Mouse (Mus musculus) CD4-positive, CD25-positive, alpha-beta regulatory T cell, adult 4 months (primary cell): Measurements from ENCODE around the gene Ddx49. TPM values are rescaled to one million over a fixed set of nuclear protein-coding genes. Genes with fewer than 3 reads are reported as not detected.
A peak's percentile ranks its signal among the peaks of the same experiment; 100 is the strongest.

Experiments
- ATAC-seq: one replicate; pipeline ENCODE4 v1.8.0; 2017
- polyA plus RNA-seq, 2 experiments: library from polyadenylated mRNA; unstranded; fragments of 100-300 nt; shearing (Covaris generic); gene quantifications; one replicate each; pipeline ENCODE4 v1.2.1; 2017

The Ddx49 gene
- polyA plus RNA-seq, 2 experiments from 2014 or later = 57.8 to 74.2 TPM

DNA sequence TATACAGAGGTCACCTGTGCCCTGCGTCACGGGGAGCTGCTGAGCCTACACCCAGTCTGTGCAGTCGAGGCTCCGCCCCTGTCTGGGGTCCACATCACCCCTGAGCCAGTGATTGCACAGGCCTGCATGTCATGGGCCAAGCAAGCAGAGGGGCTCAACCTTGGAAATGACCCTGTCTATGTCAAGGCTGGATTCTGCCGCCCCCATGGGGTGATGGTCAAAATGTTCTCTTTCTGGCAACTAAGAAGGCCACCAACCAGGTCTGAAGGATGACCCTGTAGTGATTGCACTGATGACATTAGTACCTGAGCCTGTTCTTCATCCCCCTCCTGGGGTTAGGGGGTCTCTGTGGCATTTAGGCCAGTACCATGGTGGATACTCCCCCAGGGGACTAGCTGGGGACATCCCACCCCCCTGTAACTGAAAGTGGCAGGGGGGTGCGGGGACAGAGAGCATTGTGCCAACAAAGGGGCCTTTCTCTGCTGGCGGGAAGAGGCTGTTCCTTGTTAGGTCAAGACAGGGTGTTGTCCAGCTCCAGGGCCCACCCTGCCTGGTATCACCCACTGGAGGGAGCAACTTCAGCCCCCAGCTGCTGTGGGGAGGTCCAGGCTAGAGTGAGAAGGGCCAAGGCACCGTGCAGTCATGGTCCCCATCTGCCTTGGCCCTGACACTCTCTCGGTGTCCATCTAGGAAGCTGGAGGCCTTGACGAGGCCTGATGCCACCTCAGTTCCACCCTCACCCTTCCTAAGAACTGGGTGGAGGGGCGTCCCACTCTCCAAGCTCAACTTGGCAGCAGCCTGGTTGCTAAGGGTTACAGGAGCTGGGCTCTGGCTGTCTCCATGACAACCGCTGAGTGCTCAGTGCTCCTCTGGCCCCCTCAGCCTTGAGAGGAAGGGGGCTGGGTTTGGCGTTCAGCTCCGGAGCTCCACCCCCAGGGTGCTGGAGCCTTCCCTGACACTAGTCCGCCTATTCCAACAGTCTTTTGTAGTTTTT is 14.5 kb upstream of the Ddx49 start:
- ATAC-seq = no peak

DNA sequence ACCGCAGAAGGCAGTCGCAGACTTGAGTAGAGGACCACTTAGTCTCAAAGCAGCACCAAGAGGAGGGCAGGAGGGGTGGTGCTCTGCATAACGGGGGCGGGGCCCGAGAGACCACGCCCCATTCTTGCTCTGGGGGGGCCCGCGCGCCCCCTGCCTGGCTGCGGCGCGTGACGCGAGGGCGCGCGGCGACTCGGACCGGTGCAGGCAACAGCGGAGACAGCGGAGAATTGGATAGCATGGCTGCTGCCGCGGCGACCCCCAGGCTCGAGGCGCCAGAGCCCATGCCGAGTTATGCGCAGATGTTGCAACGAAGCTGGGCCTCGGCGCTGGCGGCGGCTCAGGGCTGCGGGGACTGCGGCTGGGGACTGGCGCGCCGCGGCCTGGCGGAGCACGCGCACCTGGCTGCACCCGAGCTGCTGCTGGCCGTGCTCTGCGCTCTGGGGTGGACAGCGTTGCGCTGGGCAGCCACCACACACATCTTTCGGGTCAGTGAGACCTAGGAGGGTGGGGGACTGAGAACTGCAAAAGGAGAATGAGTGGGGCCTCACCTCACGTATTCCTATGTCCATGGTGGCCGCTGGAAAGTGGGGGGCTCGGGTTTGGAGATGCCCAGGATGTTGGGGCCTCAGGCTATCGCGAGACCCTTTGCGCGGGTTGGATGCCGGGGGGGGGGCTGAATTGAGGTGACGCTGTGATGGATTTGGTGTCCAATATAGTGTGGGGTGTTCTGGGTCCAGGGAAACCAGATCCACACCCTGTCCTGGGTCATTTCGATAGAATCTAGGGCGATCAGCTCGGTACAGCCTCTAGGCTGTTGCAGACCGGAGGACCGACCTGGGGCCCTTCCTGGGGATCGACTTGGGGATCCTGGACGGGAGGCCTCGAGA is 13.6 kb upstream of the Ddx49 start, which contains the start of gene Cers1:
TSS of gene Cers1 (plus strand) at position 152 of the 887 bp plus-strand sequence.
- ATAC-seq = no peak

DNA sequence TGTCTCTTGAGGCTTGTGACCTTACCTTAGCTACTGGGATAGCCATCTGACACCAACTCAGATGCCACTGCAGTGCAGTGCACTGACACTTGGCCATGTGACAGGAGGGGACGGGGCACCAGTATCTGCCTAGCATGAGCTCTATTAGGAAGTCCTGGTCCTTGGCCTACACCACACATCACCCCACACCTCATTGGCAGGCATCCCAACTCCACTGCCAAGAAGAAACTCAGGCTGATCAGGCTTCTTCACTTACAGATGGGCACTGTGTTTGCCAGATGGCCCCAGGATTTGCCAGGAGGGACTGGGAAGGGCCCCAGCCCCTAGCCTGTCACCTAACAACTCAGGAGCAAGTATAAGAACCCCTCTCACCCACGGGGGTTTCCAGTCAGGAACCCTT is 11.1 kb upstream of the Ddx49 start:
- no peak for ATAC-seq

DNA sequence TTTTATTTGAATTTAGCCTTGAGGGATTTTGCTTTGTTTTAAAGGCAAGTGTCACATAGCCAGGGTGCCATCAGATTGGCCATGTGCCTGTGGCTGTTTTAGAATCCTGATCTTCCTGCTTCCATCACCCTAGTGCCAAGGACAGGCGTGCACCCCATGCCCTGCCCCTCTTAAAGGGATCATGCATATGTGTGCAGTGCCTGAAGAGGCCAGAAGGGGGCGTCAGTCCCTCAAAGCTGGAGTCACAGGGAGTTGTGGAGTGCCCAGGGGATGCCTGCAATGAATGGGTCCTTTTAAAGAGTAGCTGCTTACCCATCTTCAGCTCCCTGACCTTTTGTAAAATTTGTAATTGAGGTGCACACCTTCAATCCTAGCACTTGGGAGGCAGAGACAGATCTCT is 7.0 kb upstream of the Ddx49 start:
- no peak for ATAC-seq

DNA sequence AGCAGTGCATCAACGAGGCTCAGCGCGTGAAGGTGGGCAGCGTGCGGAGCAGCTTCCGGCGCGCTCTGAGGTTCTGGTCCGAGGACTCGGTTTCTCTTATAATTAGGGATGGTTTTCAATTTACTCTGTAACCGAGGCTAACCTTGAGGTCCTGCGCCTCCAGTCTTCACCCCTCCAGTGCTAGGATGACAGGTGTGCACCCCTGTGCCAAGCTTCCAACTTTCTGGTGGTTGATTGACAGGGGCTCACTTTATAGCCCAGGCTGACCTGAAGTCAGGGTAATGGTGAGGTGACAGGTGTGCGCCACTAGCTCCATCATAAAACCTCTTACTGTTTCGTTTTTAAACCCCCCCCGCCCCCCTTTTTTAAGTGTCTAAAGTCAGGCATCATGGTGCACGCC is 612 bp upstream of the Ddx49 start:
- no peak for ATAC-seq

DNA sequence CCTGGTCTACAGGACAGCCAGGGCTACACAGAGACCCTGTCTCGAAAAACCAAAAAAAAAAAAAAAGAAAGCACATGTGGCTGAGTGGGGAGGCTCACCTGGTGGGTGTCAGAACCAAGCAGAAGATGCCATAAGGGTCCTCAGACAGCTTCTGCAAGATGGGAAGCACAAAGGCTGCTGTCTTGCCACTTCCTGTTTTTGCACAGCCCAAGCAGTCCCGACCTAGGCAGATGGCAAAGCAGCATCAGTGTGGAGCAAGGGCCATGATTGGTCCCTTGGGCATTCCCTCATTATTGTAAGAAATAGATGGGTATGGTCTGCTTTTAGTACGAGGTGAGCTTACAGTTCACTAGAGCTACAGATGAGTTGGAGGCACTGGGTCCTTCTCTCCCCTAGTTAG is 1.4 kb downstream of the Ddx49 start:
- no peak for ATAC-seq

DNA sequence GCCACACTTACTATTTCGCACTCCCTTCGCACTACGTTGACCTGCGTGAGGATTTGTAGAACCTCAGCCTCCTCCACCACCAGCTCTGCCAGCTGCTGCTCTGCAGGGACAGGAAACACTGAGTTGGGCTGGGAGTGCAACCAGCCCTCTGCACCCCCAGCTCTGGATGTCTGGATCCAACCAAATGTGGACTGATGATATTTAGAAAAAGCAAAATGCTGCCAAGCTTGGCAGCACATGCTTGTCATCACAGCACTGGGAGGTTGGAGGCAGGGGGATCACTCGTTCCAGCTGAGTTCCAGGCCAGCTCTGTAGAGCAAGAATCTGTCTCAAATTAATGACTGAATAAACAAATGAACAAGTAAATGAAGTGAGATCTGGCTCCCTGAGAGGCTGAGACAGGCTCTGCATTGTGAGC is 8.3 kb downstream of the Ddx49 start:
- no peak for ATAC-seq

DNA sequence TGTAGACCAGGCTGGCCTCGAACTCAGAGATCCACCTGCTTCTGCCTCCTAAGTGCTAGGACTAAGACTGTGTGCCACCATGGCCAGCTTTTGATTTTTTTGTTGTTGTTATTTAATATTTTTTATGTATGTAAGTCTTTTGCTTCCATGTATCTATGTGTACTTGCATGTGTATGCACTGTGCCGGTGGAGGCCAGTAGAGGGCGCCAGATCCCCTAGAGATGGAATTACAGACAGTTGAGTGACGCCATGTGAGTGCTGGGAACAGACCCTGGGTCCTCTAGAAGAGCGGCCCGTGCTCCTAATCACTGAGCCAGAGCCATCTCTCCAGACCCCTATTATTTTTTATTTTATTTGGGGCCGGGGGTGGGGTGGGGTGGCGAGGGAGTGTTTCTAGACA is 15.6 kb downstream of the Ddx49 start:
- no peak for ATAC-seq

DNA sequence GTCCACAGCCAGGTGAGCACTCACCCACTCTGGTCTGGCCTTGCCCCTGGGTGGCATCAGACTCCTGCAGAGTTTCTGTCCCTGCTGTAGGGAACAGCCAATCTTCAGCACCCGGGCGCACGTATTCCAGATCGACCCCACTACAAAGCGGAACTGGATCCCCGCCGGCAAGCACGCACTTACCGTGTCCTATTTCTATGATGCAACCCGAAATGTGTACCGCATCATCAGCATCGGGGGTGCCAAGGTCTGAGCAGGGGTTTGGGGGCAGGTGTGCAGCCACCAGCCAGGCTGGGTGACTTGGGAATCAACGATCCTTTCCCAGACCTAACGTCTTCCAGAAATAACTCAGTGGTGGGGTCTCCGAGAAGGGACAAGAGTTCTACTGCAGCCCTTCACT is 17.0 kb downstream of the Ddx49 start:
- ATAC-seq = no peak

DNA sequence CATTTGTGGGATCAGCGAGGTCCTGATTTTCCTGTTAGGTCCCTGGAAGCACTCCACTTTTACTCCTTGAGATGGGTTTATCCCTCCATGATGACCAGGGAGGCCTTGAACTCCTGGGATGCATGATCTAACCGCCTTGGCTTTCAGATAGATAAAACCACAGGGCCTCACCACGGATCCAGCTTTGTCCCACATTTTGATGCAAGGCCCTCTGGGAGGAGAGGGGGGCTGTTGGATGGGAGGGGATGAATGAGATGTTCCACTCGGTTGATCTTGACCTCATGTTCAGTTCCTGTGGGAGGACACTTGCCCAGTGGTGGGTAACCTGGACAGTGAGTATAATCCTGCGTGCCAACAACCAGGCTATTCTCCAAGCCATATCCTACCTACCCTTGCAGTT is 17.9 kb downstream of the Ddx49 start:
- no peak for ATAC-seq

DNA sequence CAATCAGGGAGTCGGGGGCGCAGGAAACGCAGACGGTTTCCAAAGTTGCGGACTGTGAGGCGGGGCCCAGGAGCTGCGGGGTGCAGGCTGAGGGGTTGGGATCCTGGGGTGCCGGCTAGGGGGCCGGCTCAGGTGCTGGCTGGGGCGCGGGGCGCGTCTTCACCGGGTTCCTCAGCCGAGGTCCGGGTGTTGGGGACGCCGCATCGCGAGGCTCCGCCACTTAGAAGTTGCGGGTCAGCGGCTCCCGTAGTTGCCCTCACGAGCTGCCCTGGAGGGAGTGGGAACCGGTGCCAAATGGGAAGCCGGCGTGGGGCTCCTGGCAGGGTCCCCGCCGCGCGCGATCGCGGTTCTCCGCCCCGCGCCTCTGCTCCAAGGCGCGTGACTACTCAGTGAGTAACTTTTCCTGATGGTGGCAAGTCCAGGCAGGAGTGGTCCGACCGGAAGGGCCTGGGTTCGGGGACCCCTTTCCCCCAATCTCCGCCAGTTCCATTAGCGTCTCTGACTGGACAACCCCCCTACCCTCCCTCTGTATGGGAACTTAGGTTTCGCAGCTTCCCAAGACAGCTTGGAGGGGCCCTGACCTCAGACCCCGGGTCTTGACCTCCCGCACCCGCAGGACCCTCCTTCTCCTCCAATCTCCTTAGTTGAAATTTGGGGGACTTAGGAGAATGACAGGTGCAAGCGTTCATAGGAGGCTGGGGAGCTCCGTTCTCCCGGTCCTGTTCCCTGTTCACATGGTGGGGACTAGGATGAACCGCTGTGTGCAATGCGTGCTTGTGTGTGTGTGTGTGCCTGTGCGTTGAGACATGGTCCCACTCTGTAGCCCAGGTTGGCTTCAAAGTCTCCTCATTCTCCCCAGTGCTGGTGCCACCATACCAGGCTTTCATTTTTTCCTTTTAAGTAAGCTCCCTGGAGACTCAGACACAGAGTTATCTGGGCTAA is 18.9 kb downstream of the Ddx49 start:
- ATAC-seq = peak; percentile 44

DNA sequence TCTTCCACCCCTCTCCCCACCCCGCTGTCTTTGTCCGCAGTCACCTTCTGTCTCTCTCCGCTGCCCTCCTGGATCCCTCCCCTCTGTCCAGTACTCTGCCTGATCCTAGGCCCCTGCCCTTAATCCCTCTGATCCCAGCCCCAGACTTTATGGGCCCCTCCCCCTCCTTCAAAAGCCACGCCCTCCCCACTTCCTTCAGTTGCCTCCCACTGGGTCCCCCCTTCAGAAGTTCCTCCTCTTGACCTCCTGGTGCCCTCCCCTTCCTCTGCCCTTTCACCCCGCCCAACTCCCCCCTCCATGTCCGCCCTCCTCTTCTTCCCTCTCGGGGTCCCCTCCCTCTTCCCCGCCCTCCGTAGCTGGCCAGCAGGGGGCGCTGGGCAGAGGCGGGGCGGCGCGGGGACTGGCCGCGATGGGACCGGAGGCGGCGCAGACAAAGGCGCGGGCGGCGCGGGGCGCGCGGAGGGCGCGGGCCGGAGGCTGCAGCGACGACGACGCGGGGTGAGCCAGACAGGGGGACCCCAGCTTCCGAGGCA is 19.6 kb downstream of the Ddx49 start, which contains the start of gene Homer3:
TSS of gene Homer3 (plus strand) at position 225 of the 533 bp plus-strand sequence.
- peak; percentile 86 for ATAC-seq

DNA sequence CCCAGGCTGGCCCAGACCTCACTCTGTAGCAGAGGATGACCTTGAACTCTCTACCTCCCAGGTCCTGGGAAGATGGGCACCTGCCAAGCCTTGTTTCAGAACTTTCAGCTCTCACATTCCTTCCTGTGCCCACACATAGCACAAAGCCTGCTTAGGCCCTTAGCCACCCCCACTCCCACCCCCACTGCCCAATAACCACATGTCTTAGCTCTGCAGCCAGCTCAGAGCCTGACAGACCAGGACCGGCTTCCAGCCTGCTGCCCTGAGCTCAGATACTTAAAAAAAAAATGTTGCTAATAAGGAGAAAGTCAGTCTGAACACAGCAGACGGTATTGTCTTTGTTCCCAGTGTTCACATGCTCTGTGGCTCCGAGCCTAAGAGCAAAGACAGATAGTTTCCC is 21.3 kb downstream of the Ddx49 start:
- ATAC-seq = no peak

DNA sequence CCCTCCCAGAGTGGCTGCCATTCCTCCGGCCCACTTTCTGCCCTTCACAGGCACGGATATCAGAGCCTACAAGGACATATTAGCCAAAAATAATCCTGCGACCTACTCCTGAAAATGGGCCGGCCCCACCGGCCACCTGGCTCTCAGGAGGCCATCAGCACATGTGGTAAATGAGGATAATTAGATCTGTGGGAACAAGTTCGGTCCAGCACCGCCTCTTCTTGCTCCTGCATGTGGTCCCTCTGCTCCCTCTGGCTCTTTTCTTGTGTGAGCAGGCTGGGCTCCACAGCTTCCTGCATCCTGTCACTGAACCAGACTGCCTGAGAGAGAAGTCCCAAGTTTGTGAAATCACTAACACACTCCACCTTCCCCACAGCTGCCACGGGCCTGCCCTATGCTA is 23.0 kb downstream of the Ddx49 start:
- no peak for ATAC-seq

DNA sequence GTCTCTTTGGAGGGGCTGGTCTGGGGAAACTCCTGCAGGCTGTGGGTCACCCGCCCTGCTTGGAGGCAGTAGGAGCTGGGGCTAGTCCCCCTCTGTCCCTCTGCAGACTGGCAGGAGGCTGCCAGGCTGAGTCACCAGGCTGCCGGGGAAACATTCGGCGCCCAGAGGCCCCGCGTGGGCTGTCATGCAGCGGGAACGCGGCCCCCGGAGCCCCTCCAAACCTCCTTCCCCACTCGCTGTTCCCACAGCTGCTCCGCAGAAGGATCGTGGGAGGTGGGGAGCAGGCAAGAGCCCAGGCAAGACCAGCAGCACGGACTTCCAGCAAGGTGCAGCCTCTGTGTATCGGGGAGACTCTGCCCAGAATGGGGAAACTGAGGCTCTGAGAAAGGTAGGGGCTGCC is 24.1 kb downstream of the Ddx49 start:
- ATAC-seq = no peak

DNA sequence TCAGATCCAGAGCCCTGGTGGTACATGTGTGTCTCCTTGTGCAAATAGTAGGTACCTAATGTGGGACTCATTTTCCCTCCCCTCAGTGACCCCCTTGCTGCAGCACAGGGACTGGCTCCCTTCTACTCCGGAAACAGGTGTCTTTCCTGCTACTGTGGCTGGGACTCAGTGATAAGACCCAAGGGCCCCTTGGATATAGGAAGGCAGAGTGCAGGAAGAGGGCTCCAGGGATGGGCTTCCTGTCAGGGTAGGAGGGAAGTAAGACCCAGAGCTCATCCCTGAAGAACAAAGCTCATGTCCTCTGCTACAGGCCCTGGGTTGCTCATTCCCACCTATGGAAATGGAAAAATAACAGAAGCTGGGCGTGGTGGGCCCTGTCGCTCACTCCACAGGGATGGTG is 25.8 kb downstream of the Ddx49 start:
- no peak for ATAC-seq

DNA sequence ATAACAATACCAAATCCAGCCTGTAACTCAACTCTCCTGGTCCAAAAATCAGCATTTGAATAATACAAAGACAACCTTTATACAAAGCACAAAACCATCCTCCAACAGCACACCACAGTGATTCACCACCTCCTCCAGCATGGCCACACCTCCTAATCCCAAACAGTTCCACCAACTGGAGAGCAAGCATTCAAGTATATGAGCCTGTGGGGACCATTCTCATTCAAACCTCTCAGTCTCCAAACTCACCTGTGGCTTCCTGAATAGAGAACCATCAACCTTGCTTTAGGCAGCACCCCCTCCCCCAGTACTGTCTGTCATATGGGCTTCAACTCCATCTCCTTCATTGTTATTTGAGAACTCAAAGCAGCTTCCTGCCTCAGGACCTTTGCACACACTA is 27.9 kb downstream of the Ddx49 start:
- ATAC-seq = no peak

DNA sequence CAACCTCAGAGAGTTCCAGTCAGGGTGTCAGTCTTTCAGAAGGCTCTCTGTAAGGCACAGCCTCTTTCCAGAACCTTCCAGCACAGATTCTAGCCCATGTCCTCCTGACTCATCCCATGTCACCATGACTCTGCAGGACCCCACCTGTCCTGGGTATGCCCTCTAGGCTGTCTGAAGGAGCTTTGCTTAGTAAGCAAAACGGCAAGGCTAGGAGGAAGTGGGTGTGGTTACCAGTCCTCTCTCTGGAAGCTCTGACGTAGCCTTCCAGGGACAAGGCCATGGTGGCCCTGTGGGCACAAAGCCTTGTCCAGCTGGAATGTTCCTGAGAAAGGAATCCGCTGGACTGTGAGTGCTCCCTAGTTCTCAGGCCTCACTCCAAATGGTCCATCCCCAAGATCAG is 29.3 kb downstream of the Ddx49 start:
- peak; percentile 32 for ATAC-seq

DNA sequence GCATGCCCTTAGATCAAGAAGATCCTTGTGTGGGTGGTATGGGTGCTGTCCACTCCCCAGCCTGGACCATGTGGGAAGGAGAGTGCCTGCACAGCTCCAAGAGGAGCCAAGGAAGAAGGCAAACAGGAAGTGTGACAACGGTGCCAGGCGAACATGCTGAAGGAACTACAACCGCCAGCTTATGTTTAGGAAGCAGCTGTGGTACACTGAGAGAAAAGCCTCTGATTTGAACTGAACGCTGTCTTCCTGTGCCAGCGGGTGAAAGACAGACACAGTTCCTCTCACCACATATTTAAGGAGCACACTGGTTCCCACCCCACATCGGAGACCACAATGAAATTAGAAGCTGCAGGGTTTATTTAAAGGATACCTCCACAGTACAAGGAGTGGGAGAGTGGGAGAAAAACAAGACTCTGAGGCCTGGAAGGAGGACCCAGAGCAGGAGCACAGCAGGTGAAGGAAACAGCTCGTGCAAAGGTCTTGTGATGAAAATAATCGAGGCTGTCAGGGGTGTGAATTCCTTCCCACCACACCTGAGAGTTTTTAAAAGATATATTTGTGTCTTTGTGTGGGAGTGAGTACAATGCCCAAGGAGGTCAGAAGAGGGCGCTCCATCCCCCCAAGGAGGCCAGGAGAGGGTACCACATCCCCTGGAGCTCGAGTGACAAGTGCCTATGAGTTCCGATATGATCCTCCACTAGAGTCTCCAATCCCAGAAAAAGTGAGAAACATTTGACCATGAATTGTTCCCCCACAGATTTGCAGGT is 33.3 kb downstream of the Ddx49 start:
- ATAC-seq = no peak

DNA sequence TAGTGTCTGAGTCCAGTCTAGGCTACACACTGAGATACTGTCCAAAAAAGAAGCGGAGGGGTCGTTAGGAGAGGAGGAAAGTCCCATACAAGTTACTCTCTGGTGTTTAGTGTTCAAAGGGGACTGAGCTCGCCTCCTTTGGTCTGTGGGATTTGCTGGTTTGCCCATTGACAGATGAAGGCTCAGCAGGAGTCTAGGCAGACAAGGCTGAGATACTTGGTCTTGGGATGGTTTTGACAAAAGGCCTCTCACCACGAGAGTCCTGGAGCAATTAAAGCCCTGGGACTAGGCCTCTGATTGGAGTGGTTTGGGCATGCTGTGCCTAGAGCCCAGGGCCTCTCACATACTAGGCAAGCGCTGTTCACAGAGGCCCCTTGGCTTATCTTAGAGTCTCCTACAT is 34.0 kb downstream of the Ddx49 start:
- ATAC-seq = no peak

DNA sequence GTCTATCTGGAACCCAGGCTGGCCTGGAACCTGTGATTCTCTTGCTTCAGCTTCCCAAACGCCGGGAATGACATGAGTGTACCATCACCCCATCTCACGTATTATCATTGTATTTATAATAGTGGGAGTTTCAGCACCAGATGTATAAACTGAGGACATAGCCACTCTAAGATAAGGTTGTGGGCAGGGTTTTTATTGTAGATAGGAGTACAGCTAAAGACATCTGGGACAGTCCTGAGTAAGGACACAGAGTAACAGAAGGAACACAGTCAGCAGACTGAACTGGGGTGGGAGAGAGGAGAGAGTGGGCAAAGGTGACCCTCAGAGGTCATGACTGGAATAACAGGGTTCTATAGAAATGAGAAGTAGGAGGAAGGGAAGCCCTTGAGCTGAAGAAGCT is 34.6 kb downstream of the Ddx49 start:
- no peak for ATAC-seq
